Mouse (Mus musculus): ENCODE measurements at regions not wholly inside any gene's neighbourhood (a gene's known extent, or its start where the extent isn't known, plus 50 kb on each side); places are given as distances from the start of the nearest gene placed in this dataset.

GRCm38 (mm10) chr17:14517368-14517767, 176.7 kb downstream of the Thbs2 start:
- Histone ChIP-seq H3K4me1 (ENCODE audit: control insufficient read depth, insufficient read depth, low read length) (no peaks in the 10 kb centered on the region), H3K27me3 (ENCODE audit: control insufficient read depth, insufficient read depth, low read length) (no peaks in the 10 kb centered on the region), H3K9ac (replicated peaks; ENCODE audit: low read length) (no peak overlapping the region), H3K27ac (replicated peaks; ENCODE audit: low read depth, low read length) (no peak overlapping the region), H3K36me3 (ENCODE audit: control insufficient read depth, insufficient read depth, low read length) (no peaks in the 10 kb centered on the region), H3K4me2 (ENCODE audit: low read length) (no peak overlapping the region), H3K4me3 (replicated peaks; ENCODE audit: low read depth, low read length) (no peak overlapping the region), H3K9me3 (ENCODE audit: control insufficient read depth, low read length) (no peaks in the 10 kb centered on the region)
- no peak for DNase-seq
- WGBS, result 80% methylated on average over 5 of the region's 5 CpGs
- no peak for ATAC-seq (ENCODE audit: low FRiP score, low TSS enrichment)

- 32% methylated on average over 8 of the region's 8 CpGs for WGBS
- Histone ChIP-seq H3K4me2 (ENCODE audit: low read length) (no peak overlapping the region), H3K4me3 (replicated peaks; ENCODE audit: low read depth, low read length) (no peak overlapping the region), H3K9me3 (ENCODE audit: control insufficient read depth, low read length) (no peaks in the 10 kb centered on the region), H3K27me3 (ENCODE audit: control insufficient read depth, insufficient read depth, low read length) (no peaks in the 10 kb centered on the region), H3K27ac (replicated peaks; ENCODE audit: low read depth, low read length) (no peak overlapping the region), H3K36me3 (ENCODE audit: control insufficient read depth, insufficient read depth, low read length) (no peaks in the 10 kb centered on the region), H3K9ac (replicated peaks; ENCODE audit: low read length) (no peak overlapping the region), H3K4me1 (ENCODE audit: control insufficient read depth, insufficient read depth, low read length) (no peaks in the 10 kb centered on the region)
- DNase-seq (peak; percentile 85), ATAC-seq (ENCODE audit: low FRiP score, low TSS enrichment) (no peak)
Measured at GRCm38 (mm10) chr17:14516097-14516496, 177.9 kb downstream of the Thbs2 start.

- Histone ChIP-seq H3K9ac (replicated peaks; ENCODE audit: low read length) (no peak overlapping the region), H3K4me3 (replicated peaks; ENCODE audit: low read depth, low read length) (no peak overlapping the region), H3K36me3 (ENCODE audit: control insufficient read depth, insufficient read depth, low read length) (no peaks in the 10 kb centered on the region), H3K27ac (replicated peaks; ENCODE audit: low read depth, low read length) (no peak overlapping the region), H3K4me1 (ENCODE audit: control insufficient read depth, insufficient read depth, low read length) (no peaks in the 10 kb centered on the region), H3K9me3 (ENCODE audit: control insufficient read depth, low read length) (no peaks in the 10 kb centered on the region), H3K27me3 (ENCODE audit: control insufficient read depth, insufficient read depth, low read length) (no peaks in the 10 kb centered on the region), H3K4me2 (ENCODE audit: low read length) (no peak overlapping the region)
- ATAC-seq (ENCODE audit: low FRiP score, low TSS enrichment) (no peak), DNase-seq (no peak)
- 86% methylated on average over 4 of the region's 4 CpGs for WGBS
Measured at GRCm38 (mm10) chr17:14513454-14513853, 180.6 kb downstream of the Thbs2 start.

GRCm38 (mm10) chr17:14510486-14510885, 183.5 kb downstream of the Thbs2 start:
- WGBS, result 82% methylated on average over 6 of the region's 6 CpGs
- no peak overlapping the region for H3K9ac ChIP-seq (replicated peaks; ENCODE audit: low read length)
- no peak overlapping the region for H3K4me3 ChIP-seq (replicated peaks; ENCODE audit: low read depth, low read length)
- H3K27me3 ChIP-seq (ENCODE audit: control insufficient read depth, insufficient read depth, low read length), result no peaks in the 10 kb centered on the region
- no peak overlapping the region for H3K27ac ChIP-seq (replicated peaks; ENCODE audit: low read depth, low read length)
- H3K4me1 ChIP-seq (ENCODE audit: control insufficient read depth, insufficient read depth, low read length), result no peaks in the 10 kb centered on the region
- H3K9me3 ChIP-seq (ENCODE audit: control insufficient read depth, low read length), result no peaks in the 10 kb centered on the region
- no peak overlapping the region for H3K4me2 ChIP-seq (ENCODE audit: low read length)
- no peak for DNase-seq
- ATAC-seq (ENCODE audit: low FRiP score, low TSS enrichment), result no peak
- H3K36me3 ChIP-seq (ENCODE audit: control insufficient read depth, insufficient read depth, low read length), result no peaks in the 10 kb centered on the region

- no peaks in the 10 kb centered on the region for H3K4me1 ChIP-seq (ENCODE audit: control insufficient read depth, insufficient read depth, low read length)
- WGBS, result 92% methylated on average over 3 of the region's 3 CpGs
- no peaks in the 10 kb centered on the region for H3K27me3 ChIP-seq (ENCODE audit: control insufficient read depth, insufficient read depth, low read length)
- no peak for DNase-seq
- H3K4me2 ChIP-seq (ENCODE audit: low read length), result no peak overlapping the region
- H3K4me3 ChIP-seq (replicated peaks; ENCODE audit: low read depth, low read length), result no peak overlapping the region
- H3K9me3 ChIP-seq (ENCODE audit: control insufficient read depth, low read length), result no peaks in the 10 kb centered on the region
- no peak for ATAC-seq (ENCODE audit: low FRiP score, low TSS enrichment)
- no peaks in the 10 kb centered on the region for H3K36me3 ChIP-seq (ENCODE audit: control insufficient read depth, insufficient read depth, low read length)
- no peak overlapping the region for H3K9ac ChIP-seq (replicated peaks; ENCODE audit: low read length)
- H3K27ac ChIP-seq (replicated peaks; ENCODE audit: low read depth, low read length), result no peak overlapping the region
Measured at GRCm38 (mm10) chr17:14507111-14507510, 186.9 kb downstream of the Thbs2 start.

GRCm38 (mm10) chr17:14506123-14506522, 187.9 kb downstream of the Thbs2 start:
- Histone ChIP-seq H3K27ac (replicated peaks; ENCODE audit: low read depth, low read length) (no peak overlapping the region), H3K4me1 (ENCODE audit: control insufficient read depth, insufficient read depth, low read length) (no peaks in the 10 kb centered on the region), H3K9ac (replicated peaks; ENCODE audit: low read length) (no peak overlapping the region), H3K36me3 (ENCODE audit: control insufficient read depth, insufficient read depth, low read length) (no peaks in the 10 kb centered on the region), H3K9me3 (ENCODE audit: control insufficient read depth, low read length) (no peaks in the 10 kb centered on the region), H3K4me2 (ENCODE audit: low read length) (no peak overlapping the region), H3K4me3 (replicated peaks; ENCODE audit: low read depth, low read length) (no peak overlapping the region), H3K27me3 (ENCODE audit: control insufficient read depth, insufficient read depth, low read length) (no peaks in the 10 kb centered on the region)
- ATAC-seq (ENCODE audit: low FRiP score, low TSS enrichment), result no peak
- DNase-seq, result no peak

GRCm38 (mm10) chr17:14505415-14505814, 188.6 kb downstream of the Thbs2 start:
- Histone ChIP-seq H3K9ac (replicated peaks; ENCODE audit: low read length) (no peak overlapping the region), H3K4me3 (replicated peaks; ENCODE audit: low read depth, low read length) (no peak overlapping the region), H3K27me3 (ENCODE audit: control insufficient read depth, insufficient read depth, low read length) (no peaks in the 10 kb centered on the region), H3K4me1 (ENCODE audit: control insufficient read depth, insufficient read depth, low read length) (no peaks in the 10 kb centered on the region), H3K4me2 (ENCODE audit: low read length) (no peak overlapping the region), H3K27ac (replicated peaks; ENCODE audit: low read depth, low read length) (no peak overlapping the region), H3K9me3 (ENCODE audit: control insufficient read depth, low read length) (no peaks in the 10 kb centered on the region), H3K36me3 (ENCODE audit: control insufficient read depth, insufficient read depth, low read length) (no peaks in the 10 kb centered on the region)
- WGBS, result 88% methylated on average over 4 of the region's 4 CpGs
- ATAC-seq (ENCODE audit: low FRiP score, low TSS enrichment) (no peak), DNase-seq (no peak)

GRCm38 (mm10) chr17:14503670-14504069, 190.4 kb downstream of the Thbs2 start:
- no peaks in the 10 kb centered on the region for H3K9me3 ChIP-seq (ENCODE audit: control insufficient read depth, low read length)
- ATAC-seq (ENCODE audit: low FRiP score, low TSS enrichment), result no peak
- WGBS, result 88% methylated on average over 1 of the region's 1 CpGs
- no peaks in the 10 kb centered on the region for H3K4me1 ChIP-seq (ENCODE audit: control insufficient read depth, insufficient read depth, low read length)
- H3K9ac ChIP-seq (replicated peaks; ENCODE audit: low read length), result no peak overlapping the region
- no peak for DNase-seq
- no peak overlapping the region for H3K27ac ChIP-seq (replicated peaks; ENCODE audit: low read depth, low read length)
- H3K27me3 ChIP-seq (ENCODE audit: control insufficient read depth, insufficient read depth, low read length), result no peaks in the 10 kb centered on the region
- H3K4me3 ChIP-seq (replicated peaks; ENCODE audit: low read depth, low read length), result no peak overlapping the region
- H3K36me3 ChIP-seq (ENCODE audit: control insufficient read depth, insufficient read depth, low read length), result no peaks in the 10 kb centered on the region
- no peak overlapping the region for H3K4me2 ChIP-seq (ENCODE audit: low read length)

GRCm38 (mm10) chr17:14501341-14501740, 192.7 kb downstream of the Thbs2 start:
- Histone ChIP-seq H3K4me1 (ENCODE audit: control insufficient read depth, insufficient read depth, low read length) (no peaks in the 10 kb centered on the region), H3K36me3 (ENCODE audit: control insufficient read depth, insufficient read depth, low read length) (no peaks in the 10 kb centered on the region), H3K27ac (replicated peaks; ENCODE audit: low read depth, low read length) (no peak overlapping the region), H3K27me3 (ENCODE audit: control insufficient read depth, insufficient read depth, low read length) (no peaks in the 10 kb centered on the region), H3K9me3 (ENCODE audit: control insufficient read depth, low read length) (no peaks in the 10 kb centered on the region), H3K4me3 (replicated peaks; ENCODE audit: low read depth, low read length) (no peak overlapping the region), H3K4me2 (ENCODE audit: low read length) (no peak overlapping the region), H3K9ac (replicated peaks; ENCODE audit: low read length) (no peak overlapping the region)
- ATAC-seq (ENCODE audit: low FRiP score, low TSS enrichment) (no peak), DNase-seq (no peak)
- WGBS, result 79% methylated on average over 2 of the region's 2 CpGs

All from midbrain, embryonic 14.5 days (tissue).